Mouse (Mus musculus) yolk sac, embryonic 10.5 days (tissue): Measurements from ENCODE around the gene Plbd2.
A peak's percentile ranks its signal among the peaks of the same experiment; 100 is the strongest.
"Not testable (repeated sequence)": the region's sequence is repeated elsewhere in the genome, so short reads cannot be mapped to it uniquely, and the experiment has no call there.

Experiments
- DNase-seq: peaks from one replicate; pipeline ENCODE4 v3.0.0-alpha.2; 2017; ENCODE audit warnings: low spot score

The Plbd2 gene

GRCm38 (mm10) chr5:120510982-120511642 is 7.7 kb upstream of the Plbd2 start, which contains the start of gene Slc8b1:
Gene Slc8b1 (plus strand): TSS chr5:120511168.
- peak; percentile 95 for DNase-seq

DNA sequence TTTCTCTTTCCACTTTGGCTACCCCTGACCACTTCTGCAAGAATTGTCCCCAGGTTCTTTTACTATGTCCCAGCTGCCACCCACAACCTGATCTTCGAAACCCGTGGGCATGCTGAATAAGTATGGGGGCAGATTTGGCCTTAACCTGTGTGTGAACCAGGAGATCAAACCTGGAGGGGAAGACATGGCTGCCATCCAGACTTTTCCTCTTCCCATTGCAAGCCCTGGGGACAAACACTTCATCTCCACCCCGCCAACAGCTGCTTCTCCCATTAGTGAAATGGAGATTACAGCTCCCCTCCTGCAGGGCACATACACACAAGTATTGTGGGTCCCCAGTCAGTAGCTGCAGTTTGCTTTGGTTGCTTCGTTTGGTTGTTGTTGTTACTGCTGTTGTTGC is 3.9 kb upstream of the Plbd2 start:
- DNase-seq, result no peak

DNA sequence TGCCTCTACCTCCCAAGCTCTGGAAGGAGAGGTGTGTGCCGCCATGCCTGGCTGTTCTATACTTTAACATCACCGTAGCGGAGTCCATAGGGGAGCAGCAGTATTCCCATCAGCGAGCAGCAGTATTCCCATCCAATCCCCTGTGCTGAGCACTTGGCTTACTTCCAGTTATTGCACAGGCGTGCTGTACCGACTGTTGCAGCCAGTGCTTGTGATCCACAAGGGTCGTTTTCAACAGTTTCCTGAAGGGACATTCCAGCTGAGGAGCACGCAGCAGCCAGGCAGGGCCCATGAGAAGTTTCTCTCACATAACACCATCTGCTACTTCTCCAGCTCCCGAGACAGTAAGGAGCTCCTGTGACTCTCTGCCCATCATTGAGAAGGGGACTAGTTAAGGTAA is 3.1 kb upstream of the Plbd2 start:
- no peak for DNase-seq

DNA sequence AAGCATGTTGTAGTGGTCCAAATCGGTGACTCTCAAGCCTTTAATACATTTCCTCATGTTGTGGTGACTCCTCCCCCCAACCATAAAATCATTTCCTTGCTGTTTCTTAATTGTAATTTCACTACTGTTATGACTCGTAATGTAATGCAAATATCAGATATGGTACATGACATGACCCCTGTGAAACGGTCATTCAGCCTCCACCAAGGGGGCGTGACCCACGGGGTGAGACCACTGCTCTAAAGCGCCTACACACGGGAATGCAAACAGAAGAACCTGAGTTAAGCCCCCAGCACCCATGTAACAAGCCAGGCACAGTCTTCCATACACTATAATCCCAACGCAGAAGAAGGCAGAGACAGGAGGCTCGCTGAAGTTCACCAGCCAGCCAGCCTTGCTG is 2.4 kb upstream of the Plbd2 start:
- DNase-seq, result no peak

DNA sequence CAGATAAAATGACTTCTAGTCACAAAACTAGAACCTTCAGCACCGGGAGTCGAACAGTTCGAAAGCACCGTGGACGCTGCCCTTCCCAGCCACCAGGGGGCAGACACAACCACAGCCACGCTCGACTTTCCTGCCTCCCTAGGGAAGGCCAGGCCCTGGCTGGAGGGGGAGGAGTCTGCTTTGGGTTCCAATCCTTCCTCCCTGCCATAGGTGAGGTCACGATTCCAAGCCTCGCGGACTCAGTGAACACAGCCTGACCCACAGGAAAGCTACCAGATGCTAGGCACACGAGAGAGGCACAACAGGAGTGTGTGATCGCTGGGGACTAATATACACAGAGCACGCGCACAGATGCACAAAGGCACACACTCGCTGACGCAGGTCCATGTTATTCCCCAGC is 1.9 kb upstream of the Plbd2 start:
- DNase-seq, result peak; percentile 63

DNA sequence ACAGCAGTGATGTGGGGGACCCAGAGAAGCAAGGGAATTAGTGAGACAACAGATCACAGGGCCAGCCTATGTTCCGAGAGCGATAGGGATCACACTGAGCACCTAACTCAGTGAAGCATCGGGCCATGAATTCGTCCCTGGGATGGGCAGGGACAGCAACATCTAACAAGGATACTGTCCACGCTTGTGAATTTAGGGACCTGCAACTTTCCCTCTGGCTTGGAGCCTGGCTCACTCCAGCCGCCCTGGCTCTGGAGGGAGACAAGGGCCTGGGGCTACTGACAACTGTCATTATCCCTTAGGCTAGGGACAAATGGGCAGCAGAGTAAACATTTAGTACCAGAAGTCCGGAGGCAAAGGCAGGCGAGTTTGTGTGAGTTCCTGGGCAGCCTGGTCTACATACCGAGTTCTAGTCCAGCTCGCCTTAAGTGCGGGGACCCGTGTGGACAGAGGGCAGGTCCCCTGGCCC is 716 bp downstream of the Plbd2 start:
- DNase-seq, result no peak

GRCm38 (mm10) chr5:120502147-120502621 is 1.2 kb downstream of the Plbd2 start:
- DNase-seq, result no peak

GRCm38 (mm10) chr5:120500609-120501008 is 2.8 kb downstream of the Plbd2 start:
- not testable (repeated sequence) for DNase-seq

- DNase-seq, result no peak
Observed at GRCm38 (mm10) chr5:120499202-120499601, 4.2 kb downstream of the Plbd2 start.

- no peak for DNase-seq
Observed at GRCm38 (mm10) chr5:120497071-120497470, 6.4 kb downstream of the Plbd2 start.

- no peak for DNase-seq
Observed at GRCm38 (mm10) chr5:120495703-120496226, 7.7 kb downstream of the Plbd2 start.

- no peak for DNase-seq
Observed at GRCm38 (mm10) chr5:120495064-120495702, 8.2 kb downstream of the Plbd2 start.

GRCm38 (mm10) chr5:120493873-120494395 is 9.5 kb downstream of the Plbd2 start:
- DNase-seq, result no peak

DNA sequence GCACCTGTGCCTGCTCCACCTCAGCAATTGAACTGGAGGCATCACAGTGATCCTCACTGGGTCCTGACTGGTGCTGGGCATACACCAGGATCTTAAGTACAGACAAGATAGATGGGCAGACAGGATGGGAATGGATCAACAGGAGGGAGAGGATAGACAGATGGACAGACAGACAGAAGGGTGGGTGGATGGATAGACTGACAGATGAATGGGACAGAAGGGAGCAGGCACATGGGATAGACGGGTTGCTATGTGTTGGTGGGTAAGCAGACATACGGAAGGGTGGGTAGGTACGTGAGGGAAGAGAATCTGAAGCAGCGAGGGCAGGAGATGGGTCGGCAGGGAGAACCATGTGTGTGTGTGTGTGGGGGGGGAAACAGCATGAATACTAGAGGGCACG is 10.0 kb downstream of the Plbd2 start:
- DNase-seq, result no peak

GRCm38 (mm10) chr5:120492437-120492836 is 11.0 kb downstream of the Plbd2 start:
- no peak for DNase-seq

- no peak for DNase-seq
Observed at GRCm38 (mm10) chr5:120490679-120491192, 12.7 kb downstream of the Plbd2 start.

- no peak for DNase-seq
Observed at GRCm38 (mm10) chr5:120487844-120488243, 15.6 kb downstream of the Plbd2 start.

GRCm38 (mm10) chr5:120483399-120483798 is 20.0 kb downstream of the Plbd2 start:
- DNase-seq, result no peak

- DNase-seq, result no peak
Observed at GRCm38 (mm10) chr5:120481205-120481604, 22.2 kb downstream of the Plbd2 start.

- DNase-seq, result no peak
Observed at GRCm38 (mm10) chr5:120479538-120479937, 23.9 kb downstream of the Plbd2 start.

DNA sequence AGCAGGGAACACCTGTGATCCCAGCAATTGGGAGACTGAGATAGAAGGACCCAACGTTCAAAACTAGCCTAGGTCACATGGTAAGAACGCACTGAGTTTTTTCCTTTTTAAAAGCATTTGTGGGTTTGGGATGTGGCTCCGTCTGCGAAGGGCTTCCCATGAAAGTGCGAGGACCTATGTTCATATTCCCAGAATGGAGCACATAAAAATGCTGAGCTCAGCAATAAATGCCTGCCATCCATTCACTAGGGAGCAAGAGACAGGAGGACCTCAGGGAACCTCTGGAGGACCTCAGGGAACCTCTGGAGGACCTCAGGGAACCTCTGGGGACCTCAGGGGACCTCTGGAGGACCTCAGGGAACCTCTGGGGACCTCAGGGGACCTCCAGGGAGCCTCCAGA is 25.4 kb downstream of the Plbd2 start:
- no peak for DNase-seq

DNA sequence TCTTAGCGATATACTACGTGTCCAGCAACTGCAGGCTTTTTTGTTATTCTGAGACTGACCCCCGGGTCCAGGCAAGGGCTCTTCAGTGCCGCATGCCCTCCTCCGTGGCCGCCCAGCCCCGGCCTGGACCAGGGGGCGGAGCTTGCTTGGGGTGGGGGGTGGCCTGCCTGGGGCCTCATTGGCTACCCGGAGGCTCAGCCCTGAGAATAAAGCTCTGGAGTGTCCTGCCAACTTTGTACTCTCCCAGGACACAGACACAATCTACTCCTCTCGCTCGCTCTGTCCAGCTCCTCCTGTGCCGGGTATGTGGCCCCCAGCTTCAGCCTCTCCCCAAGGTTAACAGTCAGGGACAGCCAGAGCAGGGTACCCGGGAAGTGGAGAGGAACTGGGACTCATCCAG is 27.1 kb downstream of the Plbd2 start, which contains the start of gene Sds:
Gene Sds (plus strand): TSS at position 231 of the 400 bp plus-strand sequence.
- DNase-seq, result no peak

GRCm38 (mm10) chr5:120475861-120476260 is 27.6 kb downstream of the Plbd2 start:
- no peak for DNase-seq
